Mouse (Mus musculus) hindbrain, embryonic 11.5 days (tissue): ENCODE results near the gene 1190005I06Rik. TPM values are rescaled to one million over a fixed set of nuclear protein-coding genes. Genes with fewer than 3 reads are reported as not detected.

ENCODE experiments used
- ATAC-seq: fragments of 200-750 bp; cut with Nextera tagmentation; 2 replicates; pipeline ENCODE4 v1.8.0; 2017; ENCODE audit warnings: mild to moderate bottlenecking, moderate TSS enrichment, moderate library complexity; ENCODE audit not compliant: low FRiP score
- DNase-seq: peaks from one replicate; pipeline ENCODE4 v3.0.0-alpha.2; 2015; ENCODE audit warnings: low spot score
- H3K27ac ChIP-seq: fragments of 300-500 bp; sonication (generic); 2 replicates; pipeline ENCODE4 v1.5.1; 2014; ENCODE audit warnings: mild to moderate bottlenecking, low read depth, low read length
- H3K27me3 ChIP-seq: fragments of 300-500 bp; sonication (generic); 2 replicates; pipeline ENCODE4 v1.6.1; 2014; ENCODE audit warnings: mild to moderate bottlenecking, low read length, moderate library complexity, mixed read lengths; ENCODE audit not compliant: control insufficient read depth, insufficient read depth
- H3K36me3 ChIP-seq: fragments of 300-500 bp; sonication (generic); 2 replicates; pipeline ENCODE4 v1.6.1; 2014; ENCODE audit warnings: mild to moderate bottlenecking, low read length, moderate library complexity, mixed read lengths; ENCODE audit not compliant: control insufficient read depth, insufficient read depth
- H3K4me1 ChIP-seq: fragments of 300-500 bp; sonication (generic); replicated peaks from 2 replicates; pipeline ENCODE4 v1.6.1; 2014; ENCODE audit warnings: low read length, mixed read lengths; ENCODE audit not compliant: control insufficient read depth, insufficient read depth
- H3K4me2 ChIP-seq: fragments of 300-500 bp; sonication (generic); replicated peaks from 2 replicates; pipeline ENCODE4 v1.6.1; 2014; ENCODE audit warnings: mild to moderate bottlenecking, low read depth, low read length
- H3K4me3 ChIP-seq: fragments of 300-500 bp; sonication (generic); 2 replicates; pipeline ENCODE4 v1.5.1; 2014; ENCODE audit warnings: low read depth, low read length
- H3K9ac ChIP-seq: fragments of 300-500 bp; sonication (generic); 2 replicates; pipeline ENCODE4 v1.6.1; 2014; ENCODE audit warnings: low read depth, low read length
- H3K9me3 ChIP-seq: fragments of 300-500 bp; sonication (generic); 2 replicates; pipeline ENCODE4 v1.6.1; 2016; ENCODE audit warnings: low read length; ENCODE audit not compliant: control insufficient read depth
- WGBS: fragments of 180-500 bp; shearing (Covaris S2); extraction: QIAGEN DNeasy Blood & Tissue Kit; methylation state at CpG from one replicate; pipeline ENCODE4 v1.1.7; 2014; 5-methylcytosine and 5-hydroxymethylcytosine counted together
- polyA plus RNA-seq: library from polyadenylated mRNA; unstranded; fragments of >200 nt; fragmentation: Nextera tagmentation; extraction: Ambion mirVana; gene quantifications from 2 replicates; pipeline ENCODE4 v1.2.1, GENCODE M21; 2014

Gene 1190005I06Rik
- polyA plus RNA-seq, 1 experiment from 2014 or later = 2.4 TPM

DNA sequence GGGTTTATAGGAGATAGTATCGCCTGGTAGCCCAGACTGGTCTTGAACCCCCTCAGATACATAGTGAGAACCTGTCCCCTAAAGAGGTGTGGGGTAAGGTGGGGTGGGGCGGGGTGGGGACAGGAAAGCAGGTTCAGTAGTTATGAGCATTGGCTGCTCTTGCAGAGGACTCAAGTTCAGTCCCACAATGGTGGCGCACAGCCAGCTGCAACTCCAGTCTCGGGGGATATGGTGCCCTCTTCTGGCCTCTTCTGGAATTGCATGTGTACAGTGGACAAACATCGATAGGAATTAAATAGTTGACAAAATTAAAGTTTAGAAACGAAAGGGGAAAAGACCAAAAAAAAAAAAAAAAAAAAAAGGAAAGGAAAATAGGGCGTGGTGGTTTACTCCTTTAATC, 47.9 kb downstream of the 1190005I06Rik start:
- Histone ChIP-seq H3K4me3 (no peak overlapping the region), H3K9me3 (no peaks in the 10 kb centered on the region), H3K9ac (no peak overlapping the region), H3K4me1 (peaks cover 4% of the 10 kb centered on the region; the same call in 1 of the 2 replicates), H3K27me3 (no peaks in the 10 kb centered on the region), H3K36me3 (no peaks in the 10 kb centered on the region), H3K4me2 (no peak overlapping the region), H3K27ac (no peak overlapping the region)
- WGBS = 55% methylated on average over 7 of the region's 7 CpGs
- DNase-seq (peak; percentile 73), ATAC-seq (no peak)

GRCm38 (mm10) chr8:120598579-120598978, 48.9 kb downstream of the 1190005I06Rik start:
- 26% methylated on average over 24 of the region's 24 CpGs for WGBS
- no peak overlapping the region for H3K4me3 ChIP-seq
- no peaks in the 10 kb centered on the region for H3K36me3 ChIP-seq
- H3K9me3 ChIP-seq = no peaks in the 10 kb centered on the region
- no peaks in the 10 kb centered on the region for H3K27me3 ChIP-seq
- H3K4me1 ChIP-seq = peaks cover 4% of the 10 kb centered on the region; the same call in 1 of the 2 replicates
- H3K4me2 ChIP-seq = no peak overlapping the region
- DNase-seq = no peak
- no peak overlapping the region for H3K9ac ChIP-seq
- H3K27ac ChIP-seq = no peak overlapping the region
- no peak for ATAC-seq

DNA sequence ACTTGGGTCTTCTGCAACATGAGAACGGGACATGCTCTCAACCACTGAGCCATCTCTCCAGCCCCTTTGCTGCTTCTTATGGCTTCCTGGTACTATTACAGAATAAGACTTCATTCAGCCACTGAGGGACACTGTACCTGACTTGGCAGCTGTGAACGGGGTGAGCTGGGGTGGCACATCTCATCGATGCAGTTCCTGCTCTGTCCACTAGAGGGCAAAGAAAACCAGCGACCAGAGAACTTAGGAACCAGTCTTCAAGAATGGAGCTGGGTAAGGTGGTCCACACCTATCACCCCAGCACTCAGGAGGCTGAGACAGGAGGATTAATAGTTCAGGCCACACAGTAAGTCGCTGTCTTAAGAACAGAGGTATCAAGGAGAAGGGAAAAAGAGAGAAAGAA, 51.5 kb downstream of the 1190005I06Rik start:
- H3K9me3 ChIP-seq = no peaks in the 10 kb centered on the region
- no peaks in the 10 kb centered on the region for H3K27me3 ChIP-seq
- H3K27ac ChIP-seq = no peak overlapping the region
- H3K4me1 ChIP-seq = 0 out of 2 replicates have a peak, but pooled peaks cover 2% of the 10 kb centered on the region
- H3K4me2 ChIP-seq = no peak overlapping the region
- H3K4me3 ChIP-seq = no peak overlapping the region
- ATAC-seq = no peak
- WGBS = 8% methylated on average over 5 of the region's 5 CpGs
- peak; percentile 85 for DNase-seq
- H3K36me3 ChIP-seq = no peaks in the 10 kb centered on the region
- no peak overlapping the region for H3K9ac ChIP-seq

DNA sequence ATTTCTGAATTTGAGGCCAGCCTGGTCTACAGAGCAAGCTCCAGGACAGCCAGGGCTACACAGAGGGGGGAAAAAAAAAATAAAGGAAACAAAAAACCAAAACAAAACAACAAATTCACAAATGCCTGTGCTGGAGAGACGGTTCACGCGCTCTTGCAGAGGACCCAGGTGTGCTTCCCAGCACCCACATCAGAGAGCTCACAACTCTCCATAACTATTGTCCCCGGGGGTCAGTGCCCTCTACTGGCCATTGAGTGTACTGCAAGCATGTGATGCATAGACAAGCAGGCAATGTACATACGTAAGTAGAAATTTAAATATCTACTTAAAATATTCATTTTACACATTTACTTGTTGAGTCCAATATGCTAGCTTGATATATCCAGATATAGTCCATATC, 52.9 kb downstream of the 1190005I06Rik start:
- ATAC-seq = no peak
- WGBS = 87% methylated on average over 5 of the region's 5 CpGs
- no peak overlapping the region for H3K9ac ChIP-seq

GRCm38 (mm10) chr8:120591587-120592292, 55.7 kb downstream of the 1190005I06Rik start:
- Histone ChIP-seq H3K4me2 (no peak overlapping the region), H3K9ac (no peak overlapping the region), H3K27me3 (no peaks in the 10 kb centered on the region), H3K36me3 (no peaks in the 10 kb centered on the region), H3K4me1 (peaks cover 5% of the 10 kb centered on the region; the same call in 1 of the 2 replicates), H3K9me3 (no peaks in the 10 kb centered on the region), H3K27ac (no peak overlapping the region), H3K4me3 (no peak overlapping the region)
- 79% methylated on average over 10 of the region's 10 CpGs for WGBS
- no peak for ATAC-seq
- DNase-seq = no peak

More for the DNA sequence above, 52.9 kb downstream of the 1190005I06Rik start:
- Histone ChIP-seq H3K27ac (no peak overlapping the region), H3K4me1 (peaks cover 4% of the 10 kb centered on the region; the same call in 1 of the 2 replicates), H3K9me3 (no peaks in the 10 kb centered on the region), H3K4me2 (no peak overlapping the region), H3K4me3 (no peak overlapping the region), H3K36me3 (no peaks in the 10 kb centered on the region), H3K27me3 (no peaks in the 10 kb centered on the region)
- no peak for DNase-seq

GRCm38 (mm10) chr8:120589921-120590320, 57.5 kb downstream of the 1190005I06Rik start:
- Histone ChIP-seq H3K36me3 (no peaks in the 10 kb centered on the region), H3K27ac (no peak overlapping the region), H3K4me2 (peak overlapping the region; percentile 49), H3K4me3 (peak overlapping the region; percentile 31; the same call in 1 of the 2 replicates), H3K9me3 (no peaks in the 10 kb centered on the region), H3K4me1 (peaks cover 5% of the 10 kb centered on the region; the same call in 1 of the 2 replicates), H3K9ac (peak overlapping the region; percentile 20; the same call in 1 of the 2 replicates), H3K27me3 (no peaks in the 10 kb centered on the region)
- WGBS = 60% methylated on average over 2 of the region's 2 CpGs
- DNase-seq (no peak), ATAC-seq (no peak)

DNA sequence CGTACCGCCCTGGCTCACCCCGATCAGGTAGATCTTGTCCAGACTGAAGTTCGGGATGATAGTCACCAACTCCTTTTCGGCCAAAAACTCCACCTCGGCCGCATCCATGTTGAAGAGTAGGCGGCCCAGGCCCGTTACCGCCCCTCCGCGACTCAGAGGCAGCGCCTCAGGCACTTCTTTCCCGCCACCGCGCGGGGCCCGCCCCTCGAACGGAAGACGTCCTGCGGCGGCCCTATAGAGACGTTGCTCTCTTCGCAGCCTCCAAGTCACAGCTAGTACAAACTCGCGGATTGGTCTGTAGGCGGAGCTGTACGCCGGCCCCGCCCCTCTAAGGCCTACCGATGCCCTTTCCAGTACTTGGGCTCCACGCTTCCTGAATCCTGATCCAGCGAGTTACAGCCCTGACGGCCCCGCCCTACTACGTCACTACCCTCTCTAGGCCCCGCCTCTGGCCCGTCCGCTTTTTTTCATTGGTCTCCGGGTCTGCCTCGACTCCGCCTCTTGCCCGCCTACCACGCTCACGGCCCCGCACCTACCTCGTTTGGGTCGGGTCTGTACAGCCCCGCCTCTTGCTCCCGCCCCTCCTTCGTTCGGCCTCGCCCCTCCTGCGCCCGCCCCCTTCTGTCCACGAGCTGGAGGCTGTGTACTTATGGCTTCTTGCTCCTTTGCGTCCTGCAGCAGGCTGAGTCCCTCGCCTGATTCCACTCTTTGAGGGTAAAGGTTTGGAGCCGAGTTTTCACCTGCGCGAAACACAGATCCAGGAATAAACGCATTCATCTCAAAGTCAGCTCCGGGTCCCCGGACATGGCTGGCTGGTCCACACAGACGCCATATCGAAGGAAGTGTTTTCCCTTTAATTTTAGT, 58.3 kb downstream of the 1190005I06Rik start, which contains the start of gene Gins2:
Gene Gins2, minus strand, starts transcription at position 397 of the 864 bp plus-strand sequence.
- peak; percentile 99 for ATAC-seq
- 0 out of 2 replicates have a peak within 1 kb of the TSS, but pooled peaks have one; percentile 17 for H3K27ac ChIP-seq

GRCm38 (mm10) chr8:120585521-120585920, 61.9 kb downstream of the 1190005I06Rik start:
- no peak overlapping the region for H3K4me3 ChIP-seq
- no peaks in the 10 kb centered on the region for H3K36me3 ChIP-seq
- no peak for DNase-seq
- no peak for ATAC-seq
- no peak overlapping the region for H3K4me2 ChIP-seq
- no peaks in the 10 kb centered on the region for H3K9me3 ChIP-seq
- H3K27me3 ChIP-seq = no peaks in the 10 kb centered on the region
- H3K4me1 ChIP-seq = peaks cover 5% of the 10 kb centered on the region; the same call in 1 of the 2 replicates
- H3K9ac ChIP-seq = no peak overlapping the region
- no peak overlapping the region for H3K27ac ChIP-seq
- 93% methylated on average over 10 of the region's 10 CpGs for WGBS

More for the DNA sequence above, 58.3 kb downstream of the 1190005I06Rik start, which contains the start of gene Gins2:
- DNase-seq = peak; percentile 99
- WGBS = under 1% methylated on average over 66 of the region's 67 CpGs
- Histone ChIP-seq H3K36me3 (no peaks in the 10 kb centered on the region), H3K4me2 (peak within 1 kb of the TSS; percentile 91), H3K9ac (peak within 1 kb of the TSS; percentile 65), H3K4me1 (peaks cover 5% of the 10 kb centered on the region; the same call in 1 of the 2 replicates), H3K4me3 (peak within 1 kb of the TSS; percentile 64), H3K9me3 (no peaks in the 10 kb centered on the region), H3K27me3 (no peaks in the 10 kb centered on the region)
